Mouse (Mus musculus) brain, embryonic 14.5 days (tissue): ENCODE data around the gene Pdcd10.

Experiments
- CTCF ChIP-seq: fragments of 200-500 bp; IDR thresholded peaks from 2 replicates; pipeline ENCODE4 v1.5.1; 2012; ENCODE audit warnings: inconsistent platforms, mild to moderate bottlenecking, moderate library complexity, borderline replicate concordance; ENCODE audit not compliant: insufficient read depth, insufficient read length; ENCODE audit errors: extremely low read depth
- POLR2A ChIP-seq: fragments of 200-500 bp; IDR thresholded peaks from 2 replicates; pipeline ENCODE4 v1.6.1; 2012; ENCODE audit warnings: mild to moderate bottlenecking, inconsistent platforms, borderline replicate concordance; ENCODE audit not compliant: poor library complexity, insufficient read depth, insufficient read length, severe bottlenecking; ENCODE audit errors: extremely low read depth

GRCm38 (mm10) chr3:75517631-75518250, 38.9 kb downstream of the Pdcd10 start:
- TF ChIP-seq CTCF (peak; percentile 54; the same call in 1 of the 2 replicates), POLR2A (no peak)
